In genomic region chrX:167654249-167654648, GRCm38 (mm10) we compare ENCODE assay signal across 25 mouse cellular contexts.
DNase-seq lines count a peak whose midpoint lies in the region; ATAC-seq lines count a peak whose summit lies in the region.
"Had no signal": no experiment of that assay in that cellular context is flagged by ENCODE, and none has a peak within 500 bp of the region (broad histone marks: within the 10 kb centered on the region; RNA-seq: fewer than 3 reads in every experiment).

No protein-coding gene starts in this region.

- H3K9me3 ChIP-seq in hindbrain, embryonic 10.5 days: 0 out of 2 replicates have a peak, but pooled peaks cover 3% of the 10 kb centered on the region
- H3K9me3 ChIP-seq in hindbrain, embryonic 13.5 days: no peaks in the 10 kb centered on the region
- H3K9me3 ChIP-seq in midbrain, embryonic 11.5 days (ENCODE audit: control insufficient read depth, low read length): no peaks in the 10 kb centered on the region
- no peaks in the 10 kb centered on the region for H3K9me3 ChIP-seq in midbrain, embryonic 14.5 days (ENCODE audit: control insufficient read depth, low read length)
- H3K9me3 ChIP-seq in neural tube, embryonic 12.5 days: no peaks in the 10 kb centered on the region
- H3K9me3 ChIP-seq in neural tube, embryonic 15.5 days (replicated peaks): no peaks in the 10 kb centered on the region
- H3K9me3 ChIP-seq: embryonic facial prominence, embryonic 13.5 days; forebrain, embryonic 12.5 days; forebrain, embryonic 15.5 days; heart, embryonic 12.5 days; heart, embryonic 15.5 days; intestine, embryonic 15.5 days had no signal

- no peak overlapping the region for H3K27ac ChIP-seq in hindbrain, embryonic 10.5 days
- H3K27ac ChIP-seq in hindbrain, embryonic 13.5 days: no peak overlapping the region
- no peak overlapping the region for H3K27ac ChIP-seq in midbrain, embryonic 11.5 days (ENCODE audit: low read depth, low read length)
- no peak overlapping the region for H3K27ac ChIP-seq in midbrain, embryonic 14.5 days (replicated peaks; ENCODE audit: low read depth, low read length)
- no peak overlapping the region for H3K27ac ChIP-seq in neural tube, embryonic 12.5 days
- H3K27ac ChIP-seq in neural tube, embryonic 15.5 days (replicated peaks): no peak overlapping the region
- H3K27ac ChIP-seq: embryonic facial prominence, embryonic 13.5 days; forebrain, embryonic 12.5 days; forebrain, embryonic 15.5 days; heart, embryonic 15.5 days; hindbrain, embryonic 14.5 days; intestine, embryonic 15.5 days had no signal

- H3K36me3 ChIP-seq in hindbrain, embryonic 10.5 days: no peaks in the 10 kb centered on the region
- H3K36me3 ChIP-seq in hindbrain, embryonic 13.5 days: no peaks in the 10 kb centered on the region
- H3K36me3 ChIP-seq in midbrain, embryonic 11.5 days (ENCODE audit: control insufficient read depth, insufficient read depth, low read length): no peaks in the 10 kb centered on the region
- H3K36me3 ChIP-seq in midbrain, embryonic 14.5 days (ENCODE audit: control insufficient read depth, insufficient read depth, low read length): no peaks in the 10 kb centered on the region
- no peaks in the 10 kb centered on the region for H3K36me3 ChIP-seq in neural tube, embryonic 12.5 days
- no peaks in the 10 kb centered on the region for H3K36me3 ChIP-seq in neural tube, embryonic 15.5 days
- H3K36me3 ChIP-seq: embryonic facial prominence, embryonic 13.5 days; forebrain, embryonic 12.5 days; forebrain, embryonic 15.5 days; heart, embryonic 12.5 days; heart, embryonic 15.5 days; intestine, embryonic 15.5 days had no signal

- no peak overlapping the region for H3K4me2 ChIP-seq in hindbrain, embryonic 13.5 days
- H3K4me2 ChIP-seq in midbrain, embryonic 11.5 days: no peak overlapping the region
- H3K4me2 ChIP-seq in midbrain, embryonic 14.5 days (ENCODE audit: low read length): no peak overlapping the region
- H3K4me2 ChIP-seq in neural tube, embryonic 12.5 days (replicated peaks): no peak overlapping the region
- no peak overlapping the region for H3K4me2 ChIP-seq in neural tube, embryonic 15.5 days
- H3K4me2 ChIP-seq: embryonic facial prominence, embryonic 13.5 days; forebrain, embryonic 12.5 days; forebrain, embryonic 15.5 days; heart, embryonic 12.5 days; heart, embryonic 15.5 days; hindbrain, embryonic 14.5 days; intestine, embryonic 15.5 days had no signal

- ATAC-seq in hindbrain, embryonic 13.5 days (ENCODE audit: low FRiP score): no peak
- peak; percentile 48; the same call in 1 of the 2 replicates for ATAC-seq in midbrain, embryonic 11.5 days (ENCODE audit: low FRiP score)
- ATAC-seq in midbrain, embryonic 14.5 days (ENCODE audit: low FRiP score, low TSS enrichment): no peak
- peak; percentile 61; the same call in 1 of the 2 replicates for ATAC-seq in neural tube, embryonic 12.5 days (ENCODE audit: low FRiP score, low read depth)
- ATAC-seq in neural tube, embryonic 15.5 days (ENCODE audit: low FRiP score): no peak
- ATAC-seq: activated CD4-positive, CD25-positive, alpha-beta regulatory T cell, adult 4 months; CD4-positive, CD25-positive, alpha-beta regulatory T cell, adult 4 months; forebrain, embryonic 15.5 days; intestine, embryonic 15.5 days had no signal

- no peak overlapping the region for H3K4me3 ChIP-seq in hindbrain, embryonic 10.5 days
- no peak overlapping the region for H3K4me3 ChIP-seq in hindbrain, embryonic 13.5 days
- no peak overlapping the region for H3K4me3 ChIP-seq in midbrain, embryonic 11.5 days (ENCODE audit: low read depth, low read length)
- H3K4me3 ChIP-seq in midbrain, embryonic 14.5 days (replicated peaks; ENCODE audit: low read depth, low read length): no peak overlapping the region
- no peak overlapping the region for H3K4me3 ChIP-seq in neural tube, embryonic 12.5 days
- H3K4me3 ChIP-seq in neural tube, embryonic 15.5 days (replicated peaks): no peak overlapping the region
- H3K4me3 ChIP-seq: embryonic facial prominence, embryonic 13.5 days; erythroblast, embryonic 14.5 days; forebrain, embryonic 12.5 days; forebrain, embryonic 15.5 days; heart, embryonic 12.5 days; heart, embryonic 15.5 days; intestine, embryonic 15.5 days had no signal

- WGBS in hindbrain, embryonic 10.5 days: 86% methylated on average over 8 of the region's 8 CpGs
- WGBS in hindbrain, embryonic 13.5 days: 69% methylated on average over 8 of the region's 8 CpGs
- 97% methylated on average over 8 of the region's 8 CpGs for WGBS in midbrain, embryonic 11.5 days
- WGBS in midbrain, embryonic 14.5 days: 86% methylated on average over 8 of the region's 8 CpGs
- WGBS in neural tube, embryonic 12.5 days: 68% methylated on average over 8 of the region's 8 CpGs
- 57% methylated on average over 8 of the region's 8 CpGs for WGBS in neural tube, embryonic 15.5 days

- peaks cover 2% of the 10 kb centered on the region; the same call in 1 of the 2 replicates for H3K4me1 ChIP-seq in hindbrain, embryonic 10.5 days (replicated peaks)
- no peaks in the 10 kb centered on the region; the same call in 1 of the 2 replicates for H3K4me1 ChIP-seq in hindbrain, embryonic 13.5 days (replicated peaks)
- H3K4me1 ChIP-seq in midbrain, embryonic 11.5 days (ENCODE audit: control insufficient read depth, insufficient read depth, low read length): no peaks in the 10 kb centered on the region
- H3K4me1 ChIP-seq in midbrain, embryonic 14.5 days (ENCODE audit: control insufficient read depth, insufficient read depth, low read length): no peaks in the 10 kb centered on the region
- no peaks in the 10 kb centered on the region for H3K4me1 ChIP-seq in neural tube, embryonic 12.5 days
- H3K4me1 ChIP-seq in neural tube, embryonic 15.5 days: no peaks in the 10 kb centered on the region
- H3K4me1 ChIP-seq: embryonic facial prominence, embryonic 13.5 days; forebrain, embryonic 12.5 days; forebrain, embryonic 15.5 days; heart, embryonic 12.5 days; heart, embryonic 15.5 days; intestine, embryonic 15.5 days had no signal

- no peak overlapping the region for H3K9ac ChIP-seq in hindbrain, embryonic 13.5 days
- H3K9ac ChIP-seq in midbrain, embryonic 11.5 days (ENCODE audit: low read length): no peak overlapping the region
- H3K9ac ChIP-seq in midbrain, embryonic 14.5 days (replicated peaks; ENCODE audit: low read length): no peak overlapping the region
- no peak overlapping the region for H3K9ac ChIP-seq in neural tube, embryonic 12.5 days
- no peak overlapping the region for H3K9ac ChIP-seq in neural tube, embryonic 15.5 days (replicated peaks)
- H3K9ac ChIP-seq: embryonic facial prominence, embryonic 13.5 days; forebrain, embryonic 12.5 days; forebrain, embryonic 15.5 days; heart, embryonic 12.5 days; heart, embryonic 15.5 days; hindbrain, embryonic 14.5 days; intestine, embryonic 15.5 days had no signal

- peaks cover 60% of the 10 kb centered on the region for H3K27me3 ChIP-seq in hindbrain, embryonic 10.5 days (ENCODE audit: insufficient read depth, poor library complexity, severe bottlenecking)
- H3K27me3 ChIP-seq in hindbrain, embryonic 13.5 days: peaks cover 53% of the 10 kb centered on the region
- H3K27me3 ChIP-seq in midbrain, embryonic 11.5 days (ENCODE audit: control insufficient read depth, insufficient read depth, low read length): peaks cover 16% of the 10 kb centered on the region
- H3K27me3 ChIP-seq in midbrain, embryonic 14.5 days (ENCODE audit: control insufficient read depth, insufficient read depth, low read length): 0 out of 2 replicates have a peak, but pooled peaks cover 3% of the 10 kb centered on the region
- H3K27me3 ChIP-seq in neural tube, embryonic 12.5 days (replicated peaks): peaks cover 11% of the 10 kb centered on the region; the same call in 1 of the 2 replicates
- H3K27me3 ChIP-seq in neural tube, embryonic 15.5 days (replicated peaks): peaks cover 17% of the 10 kb centered on the region; the same call in 1 of the 2 replicates
- H3K27me3 ChIP-seq: forebrain, embryonic 15.5 days; heart, embryonic 12.5 days; heart, embryonic 15.5 days; intestine, embryonic 15.5 days had no signal

- DNase-seq in hindbrain, embryonic 10.5 days (ENCODE audit: low spot score): peak; percentile 10
- DNase-seq in midbrain, embryonic 11.5 days (ENCODE audit: low spot score, missing footprints): no peak
- DNase-seq in midbrain, embryonic 14.5 days: no peak
- DNase-seq in mesoderm, embryonic 11.5 days (ENCODE audit: low read depth, low spot score): peak; percentile 24
- DNase-seq in adrenal gland, postnatal 10 days: no peak
- DNase-seq: adrenal gland, adult 8-10 months; adrenal gland, postnatal 36 days; cerebellum, adult 9-10 months; gastrocnemius, postnatal 25 days; heart, adult 18-20 months; heart, postnatal 10 days; heart, postnatal 36 days had no signal

Comparison
In these comparisons a context has a peak if more than half of its experiments do, and no peak if none do; other contexts are left out.
1. ATAC-seq: peak in midbrain, embryonic 11.5 days (single experiment) and neural tube, embryonic 12.5 days (single experiment); none in hindbrain, embryonic 13.5 days (single experiment), midbrain, embryonic 14.5 days (single experiment) and neural tube, embryonic 15.5 days (single experiment).
2. DNase-seq: peak in hindbrain, embryonic 10.5 days (single experiment) and mesoderm, embryonic 11.5 days (single experiment); none in midbrain, embryonic 11.5 days (single experiment), midbrain, embryonic 14.5 days (single experiment) and adrenal gland, postnatal 10 days (single experiment).